Mouse (Mus musculus): ENCODE results near the gene Prss58.

Gene Prss58

GRCm38 (mm10) chr6:40900287-40900686 is at the start of gene Prss58:
Prss58 (minus strand) TSS chr6:40900387.
- DNase-seq, result no peak

GRCm38 (mm10) chr6:40940457-40940856 is 40.3 kb upstream of the Prss58 start, which contains the start of gene 1700074P13Rik:
1700074P13Rik (minus strand) TSS chr6:40940557.
- no peak for DNase-seq

GRCm38 (mm10) chr6:40919954-40920353 is 19.8 kb upstream of the Prss58 start:
- DNase-seq, result no peak

GRCm38 (mm10) chr6:40894716-40895115 is 5.5 kb downstream of the Prss58 start:
- DNase-seq, result no peak

- no peak for DNase-seq
Measured at GRCm38 (mm10) chr6:40893577-40893976, 6.6 kb downstream of the Prss58 start.

- no peak for DNase-seq
Measured at GRCm38 (mm10) chr6:40891754-40892153, 8.4 kb downstream of the Prss58 start.

- DNase-seq, result no peak
Measured at GRCm38 (mm10) chr6:40890973-40891372, 9.2 kb downstream of the Prss58 start.

- no peak for DNase-seq
Measured at GRCm38 (mm10) chr6:40887394-40887793, 12.8 kb downstream of the Prss58 start, which contains the start of gene Moxd2. Moxd2 (minus strand) TSS chr6:40887494.

GRCm38 (mm10) chr6:40845283-40845682 is 54.9 kb downstream of the Prss58 start:
- no peak for DNase-seq

Data from layer of hippocampus, adult 9-11 months (tissue).